Comparison of ENCODE assay signal across 23 mouse cellular contexts in the genomic region with DNA sequence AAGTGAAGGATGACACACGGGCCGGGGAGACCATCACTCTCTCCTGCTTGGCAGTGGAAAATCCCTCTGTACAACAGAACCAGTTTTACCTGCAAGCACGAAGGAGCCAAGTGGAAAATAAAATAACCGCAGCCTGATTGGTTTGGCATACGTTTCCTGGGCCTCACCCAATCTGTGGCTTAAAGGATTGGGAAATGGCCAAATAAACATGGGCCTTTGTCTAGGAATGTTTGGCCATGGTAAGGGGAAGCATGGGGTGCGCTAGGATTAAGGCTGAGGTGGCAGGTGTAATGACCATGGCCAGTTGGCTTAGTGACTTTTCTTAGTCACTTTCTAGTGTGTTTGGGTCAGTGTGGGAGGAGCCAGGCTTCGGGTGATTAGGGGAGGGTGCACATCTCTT.
DNase-seq lines count a peak whose midpoint lies in the region; ATAC-seq lines count a peak whose summit lies in the region.
"Had no signal": no experiment of that assay in that cellular context is flagged by ENCODE, and none has a peak within 500 bp of the region (broad histone marks: within the 10 kb centered on the region; RNA-seq: fewer than 3 reads in every experiment).

No protein-coding gene starts in this region.

- peak; percentile 28; the same call in 1 of the 2 replicates for ATAC-seq in cerebellum, adult (ENCODE audit: insufficient number of reproducible peaks, low FRiP score, low TSS enrichment)
- ATAC-seq in embryonic facial prominence, embryonic 15.5 days (ENCODE audit: insufficient number of reproducible peaks, low FRiP score, low TSS enrichment, low read depth) = no peak
- peak; percentile 23; the same call in 1 of the 2 replicates for ATAC-seq in stomach, embryonic 15.5 days (ENCODE audit: insufficient read depth, low FRiP score, low read depth)
- ATAC-seq in erythroid progenitor cell, adult 5-6 weeks (replicated peaks; ENCODE audit: low FRiP score, poor library complexity, severe bottlenecking) = no peak
- ATAC-seq: CD4-positive, CD25-positive, alpha-beta regulatory T cell, adult 4 months; forebrain, embryonic 15.5 days; midbrain, embryonic 16.5 days; Patski had no signal

- no peak for DNase-seq in cerebellum, adult 11 months
- peak; percentile 58 to 79 for DNase-seq in lung, adult 18-20 months
- DNase-seq in lung, postnatal 4 days = no peak
- DNase-seq in right cerebral cortex, postnatal 10 days (ENCODE audit: low spot score in 2 of 2) = no peak
- DNase-seq: adrenal gland, postnatal 14 days; embryo, embryonic 11 days; heart, postnatal 10 days; kidney, adult 9 months; kidney, postnatal 36 days; lung, embryonic 14.5 days; right cerebral cortex, postnatal 4 days; thymus, postnatal 36 days had no signal

- H3K4me1 ChIP-seq in embryonic facial prominence, embryonic 15.5 days = peaks cover 43% of the 10 kb centered on the region
- peaks cover 16% of the 10 kb centered on the region; the same call in 1 of the 2 replicates for H3K4me1 ChIP-seq in stomach, embryonic 15.5 days
- H3K4me1 ChIP-seq: forebrain, embryonic 15.5 days had no signal

- peak overlapping the region; percentile 52 for H3K27ac ChIP-seq in embryonic facial prominence, embryonic 15.5 days (replicated peaks)
- H3K27ac ChIP-seq in stomach, embryonic 15.5 days = peak overlapping the region; percentile 13; the same call in 1 of the 2 replicates
- H3K27ac ChIP-seq: forebrain, embryonic 15.5 days; hindbrain, embryonic 14.5 days had no signal

- no peak overlapping the region for H3K4me3 ChIP-seq in embryonic facial prominence, embryonic 15.5 days (replicated peaks)
- no peak overlapping the region for H3K4me3 ChIP-seq in stomach, embryonic 15.5 days (replicated peaks)
- H3K4me3 ChIP-seq: forebrain, embryonic 15.5 days had no signal

- no peaks in the 10 kb centered on the region for H3K27me3 ChIP-seq in embryonic facial prominence, embryonic 15.5 days
- H3K27me3 ChIP-seq in stomach, embryonic 15.5 days (replicated peaks) = no peaks in the 10 kb centered on the region
- H3K27me3 ChIP-seq: forebrain, embryonic 15.5 days; Patski had no signal

- H3K4me2 ChIP-seq in embryonic facial prominence, embryonic 15.5 days (replicated peaks) = no peak overlapping the region
- H3K4me2 ChIP-seq in stomach, embryonic 15.5 days = no peak overlapping the region
- H3K4me2 ChIP-seq: forebrain, embryonic 15.5 days; heart, embryonic 11.5 days; hindbrain, embryonic 14.5 days; liver, embryonic 11.5 days; lung, embryonic 14.5 days had no signal

- H3K36me3 ChIP-seq in embryonic facial prominence, embryonic 15.5 days = no peaks in the 10 kb centered on the region
- H3K36me3 ChIP-seq in stomach, embryonic 15.5 days = no peaks in the 10 kb centered on the region
- H3K36me3 ChIP-seq: forebrain, embryonic 15.5 days had no signal

- H3K9me3 ChIP-seq in embryonic facial prominence, embryonic 15.5 days (replicated peaks) = no peaks in the 10 kb centered on the region
- H3K9me3 ChIP-seq in stomach, embryonic 15.5 days = no peaks in the 10 kb centered on the region
- H3K9me3 ChIP-seq: forebrain, embryonic 15.5 days had no signal

- 52% methylated on average over 7 of the region's 7 CpGs for WGBS in embryonic facial prominence, embryonic 15.5 days
- WGBS in stomach, embryonic 15.5 days = 56% methylated on average over 7 of the region's 7 CpGs

- no peak overlapping the region for H3K9ac ChIP-seq in embryonic facial prominence, embryonic 15.5 days
- H3K9ac ChIP-seq in stomach, embryonic 15.5 days = no peak overlapping the region
- H3K9ac ChIP-seq: forebrain, embryonic 15.5 days; hindbrain, embryonic 14.5 days; lung, embryonic 14.5 days had no signal

Comparison
In these comparisons a context has a peak if more than half of its experiments do, and no peak if none do; other contexts are left out.
1. DNase-seq: peak in lung, adult 18-20 months (2 of 2); none in cerebellum, adult 11 months (single experiment), lung, postnatal 4 days (0 of 2) and right cerebral cortex, postnatal 10 days (0 of 2).
2. ATAC-seq: peak in cerebellum, adult (single experiment) and stomach, embryonic 15.5 days (single experiment); none in embryonic facial prominence, embryonic 15.5 days (single experiment) and erythroid progenitor cell, adult 5-6 weeks (single experiment).